Mouse (Mus musculus) lung, postnatal 0 days (tissue): ENCODE measurements at regions not wholly inside any gene's neighbourhood (a gene's known extent, or its start where the extent isn't known, plus 50 kb on each side); places are given as distances from the start of the nearest gene placed in this dataset.

ENCODE experiments used
- ATAC-seq: fragments of 200-750 bp; cut with Nextera tagmentation; 2 replicates; pipeline ENCODE4 v1.8.0; 2017; ENCODE audit warnings: moderate library complexity
- DNase-seq: peaks from one replicate; pipeline ENCODE4 v3.0.0-alpha.2; 2016; ENCODE audit warnings: low spot score
- H3K27ac ChIP-seq: fragments of 300-500 bp; sonication (generic); 2 replicates; pipeline ENCODE4 v1.5.1; 2014; ENCODE audit warnings: antibody characterized with exemption, mild to moderate bottlenecking, low read length, mixed read lengths
- H3K27me3 ChIP-seq: fragments of 300-500 bp; sonication (generic); replicated peaks from 2 replicates; pipeline ENCODE4 v1.6.1; 2014; ENCODE audit warnings: low read length, mixed read lengths; ENCODE audit not compliant: insufficient read depth
- H3K36me3 ChIP-seq: fragments of 300-500 bp; sonication (generic); 2 replicates; pipeline ENCODE4 v1.6.1; 2014; ENCODE audit warnings: low read length, mixed read lengths; ENCODE audit not compliant: insufficient read depth
- H3K4me1 ChIP-seq: fragments of 300-500 bp; sonication (generic); 2 replicates; pipeline ENCODE4 v1.6.1; 2014; ENCODE audit warnings: antibody characterized with exemption, low read depth, low read length, mixed read lengths; ENCODE audit not compliant: insufficient read depth
- H3K4me2 ChIP-seq: fragments of 300-500 bp; sonication (generic); replicated peaks from 2 replicates; pipeline ENCODE4 v1.6.1; 2014; ENCODE audit warnings: low read depth, mild to moderate bottlenecking, low read length, moderate library complexity, mixed read lengths
- H3K4me3 ChIP-seq: fragments of 300-500 bp; sonication (generic); 2 replicates; pipeline ENCODE4 v1.5.1; 2014; ENCODE audit warnings: low read depth, low read length
- H3K9ac ChIP-seq: fragments of 300-500 bp; sonication (generic); replicated peaks from 2 replicates; pipeline ENCODE4 v1.6.1; 2014; ENCODE audit warnings: low read depth, mild to moderate bottlenecking
- H3K9me3 ChIP-seq: fragments of 300-500 bp; sonication (generic); 2 replicates; pipeline ENCODE4 v1.6.1; 2016; ENCODE audit warnings: low read length, mixed read lengths
- CTCF ChIP-seq: IDR thresholded peaks from 2 replicates; pipeline ENCODE4 v1.5.1; 2016; ENCODE audit warnings: antibody characterized with exemption, mild to moderate bottlenecking
- EP300 ChIP-seq: IDR thresholded peaks from 2 replicates; pipeline ENCODE4 v1.6.1; 2016; ENCODE audit warnings: antibody characterized with exemption, mild to moderate bottlenecking, control low read depth
- whole genome bisulfite sequencing: fragments of 180-500 bp; shearing (Covaris S2); extraction: QIAGEN DNeasy Blood & Tissue Kit; methylation state at CpG from one replicate; pipeline ENCODE4 v1.1.7; 2014; 5-methylcytosine and 5-hydroxymethylcytosine counted together

GRCm38 (mm10) chr19:19978816-19979215 is 411.9 kb downstream of the Anxa1 start:
- H3K4me3 ChIP-seq = no peak overlapping the region
- DNase-seq (no peak), ATAC-seq (no peak)
- no peaks in the 10 kb centered on the region for H3K36me3 ChIP-seq
- no peak overlapping the region for H3K27ac ChIP-seq
- WGBS = 81% methylated on average over 6 of the region's 6 CpGs
- no peaks in the 10 kb centered on the region for H3K9me3 ChIP-seq
- H3K4me1 ChIP-seq = no peaks in the 10 kb centered on the region
- no peak overlapping the region for H3K4me2 ChIP-seq
- no peak for TF ChIP-seq EP300
- no peak for TF ChIP-seq CTCF
- H3K27me3 ChIP-seq = no peaks in the 10 kb centered on the region
- no peak overlapping the region for H3K9ac ChIP-seq

- H3K4me1 ChIP-seq = no peaks in the 10 kb centered on the region
- H3K9ac ChIP-seq = no peak overlapping the region
- no peak overlapping the region for H3K4me3 ChIP-seq
- no peaks in the 10 kb centered on the region for H3K9me3 ChIP-seq
- H3K27ac ChIP-seq = no peak overlapping the region
- ATAC-seq (no peak), DNase-seq (no peak)
- H3K4me2 ChIP-seq = no peak overlapping the region
- TF ChIP-seq EP300 (no peak), CTCF (no peak)
- no peaks in the 10 kb centered on the region for H3K36me3 ChIP-seq
- WGBS = 35% methylated on average over 9 of the region's 9 CpGs
- no peaks in the 10 kb centered on the region for H3K27me3 ChIP-seq
These were observed 413.0 kb downstream of the Anxa1 start for GRCm38 (mm10) chr19:19977609-19978259.

GRCm38 (mm10) chr19:19976776-19977175 is 414.0 kb downstream of the Anxa1 start:
- TF ChIP-seq CTCF (no peak), EP300 (no peak)
- Histone ChIP-seq H3K4me1 (no peaks in the 10 kb centered on the region), H3K27me3 (no peaks in the 10 kb centered on the region), H3K27ac (no peak overlapping the region), H3K36me3 (no peaks in the 10 kb centered on the region), H3K4me3 (no peak overlapping the region), H3K9me3 (no peaks in the 10 kb centered on the region), H3K4me2 (no peak overlapping the region), H3K9ac (no peak overlapping the region)
- ATAC-seq (no peak), DNase-seq (no peak)
- WGBS = 51% methylated on average over 2 of the region's 2 CpGs

GRCm38 (mm10) chr19:19969780-19970512 is 420.8 kb downstream of the Anxa1 start:
- DNase-seq = no peak
- WGBS = 49% methylated on average over 3 of the region's 3 CpGs
- no peak for ATAC-seq

GRCm38 (mm10) chr19:19969335-19969734 is 421.4 kb downstream of the Anxa1 start:
- H3K27ac ChIP-seq = no peak overlapping the region
- H3K4me3 ChIP-seq = no peak overlapping the region
- H3K9me3 ChIP-seq = no peaks in the 10 kb centered on the region
- no peaks in the 10 kb centered on the region for H3K27me3 ChIP-seq
- TF ChIP-seq EP300 (no peak), CTCF (no peak)
- WGBS = 42% methylated on average over 5 of the region's 5 CpGs
- no peak for DNase-seq
- H3K4me2 ChIP-seq = no peak overlapping the region
- no peak overlapping the region for H3K9ac ChIP-seq
- no peaks in the 10 kb centered on the region for H3K4me1 ChIP-seq
- no peak for ATAC-seq
- no peaks in the 10 kb centered on the region for H3K36me3 ChIP-seq

More at GRCm38 (mm10) chr19:19969780-19970512, 420.8 kb downstream of the Anxa1 start:
- H3K36me3 ChIP-seq = no peaks in the 10 kb centered on the region
- H3K4me2 ChIP-seq = no peak overlapping the region
- H3K9ac ChIP-seq = no peak overlapping the region
- no peaks in the 10 kb centered on the region for H3K27me3 ChIP-seq
- H3K9me3 ChIP-seq = no peaks in the 10 kb centered on the region
- no peaks in the 10 kb centered on the region for H3K4me1 ChIP-seq
- TF ChIP-seq EP300 (no peak), CTCF (no peak)
- H3K27ac ChIP-seq = no peak overlapping the region
- no peak overlapping the region for H3K4me3 ChIP-seq

GRCm38 (mm10) chr19:19945247-19945646 is 445.5 kb downstream of the Anxa1 start:
- no peaks in the 10 kb centered on the region for H3K4me1 ChIP-seq
- no peak overlapping the region for H3K4me2 ChIP-seq
- H3K27me3 ChIP-seq = no peaks in the 10 kb centered on the region
- no peak for ATAC-seq
- no peaks in the 10 kb centered on the region for H3K36me3 ChIP-seq
- TF ChIP-seq EP300 (no peak), CTCF (no peak)
- DNase-seq = no peak
- no peak overlapping the region for H3K4me3 ChIP-seq
- H3K9me3 ChIP-seq = no peaks in the 10 kb centered on the region
- WGBS = 64% methylated on average over 1 of the region's 1 CpGs
- no peak overlapping the region for H3K9ac ChIP-seq
- H3K27ac ChIP-seq = no peak overlapping the region
